8 mouse cellular contexts compared by ENCODE assay signal in genomic region chr16:17277342-17278211, GRCm38 (mm10). TPM values are rescaled to one million over a fixed set of nuclear protein-coding genes. Genes with fewer than 3 reads are reported as not detected.
DNase-seq lines count a peak whose midpoint lies in the region; ATAC-seq and TF ChIP-seq lines count a peak whose summit lies in the region.

No protein-coding gene starts in this region.

- no peak overlapping the region for H3K27ac ChIP-seq in embryonic facial prominence, embryonic 14.5 days (replicated peaks; ENCODE audit: low read depth, low read length)
- H3K27ac ChIP-seq in hindbrain, embryonic 15.5 days (replicated peaks): 0 out of 2 replicates have a peak overlapping the region, but pooled peaks have one; percentile 16

- no peaks in the 10 kb centered on the region for H3K9me3 ChIP-seq in E14TG2a.4 (ENCODE audit: low read length)
- H3K9me3 ChIP-seq in embryonic facial prominence, embryonic 14.5 days (ENCODE audit: control insufficient read depth, low read length): no peaks in the 10 kb centered on the region
- H3K9me3 ChIP-seq in hindbrain, embryonic 15.5 days: no peaks in the 10 kb centered on the region
- H3K9me3 ChIP-seq in megakaryocyte, embryonic 14.5 days: no peaks in the 10 kb centered on the region

- peak overlapping the region; percentile 94 for H3K4me2 ChIP-seq in embryonic facial prominence, embryonic 14.5 days (ENCODE audit: low read depth, low read length)
- H3K4me2 ChIP-seq in hindbrain, embryonic 15.5 days: peak overlapping the region; percentile 95

- H3K4me3 ChIP-seq in E14TG2a.4 (replicated peaks; ENCODE audit: low read length): peak overlapping the region; percentile 88
- H3K4me3 ChIP-seq in embryonic facial prominence, embryonic 14.5 days (ENCODE audit: low read depth, low read length): peak overlapping the region; percentile 58
- peak overlapping the region; percentile 63 for H3K4me3 ChIP-seq in hindbrain, embryonic 15.5 days
- peak overlapping the region; percentile 96 for H3K4me3 ChIP-seq in megakaryocyte, embryonic 14.5 days (replicated peaks)

- H3K4me1 ChIP-seq in E14TG2a.4 (replicated peaks; ENCODE audit: low read depth, low read length): peaks cover 50% of the 10 kb centered on the region
- peaks cover 17% of the 10 kb centered on the region for H3K4me1 ChIP-seq in embryonic facial prominence, embryonic 14.5 days (ENCODE audit: control insufficient read depth, insufficient read depth, low read length)
- H3K4me1 ChIP-seq in hindbrain, embryonic 15.5 days (replicated peaks): peaks cover 22% of the 10 kb centered on the region
- H3K4me1 ChIP-seq in megakaryocyte, embryonic 14.5 days: peaks cover 18% of the 10 kb centered on the region

- TF ChIP-seq CTCF in E14TG2a.4 (conservative IDR thresholded peaks at IDR 0.05; ENCODE audit: low read length): no peak

- WGBS in embryonic facial prominence, embryonic 14.5 days: 4% methylated on average over 27 of the region's 61 CpGs
- 3% methylated on average over 60 of the region's 61 CpGs for WGBS in hindbrain, embryonic 15.5 days

- no peak for ATAC-seq in embryonic facial prominence, embryonic 14.5 days (ENCODE audit: low read depth)
- ATAC-seq in hindbrain, embryonic 15.5 days (ENCODE audit: low FRiP score, low read depth): peak; percentile 39

- peak; percentile 47 for DNase-seq in adrenal gland, postnatal 25 days
- peak; percentile 67 for DNase-seq in embryonic facial prominence, embryonic 14.5 days (ENCODE audit: low spot score)
- DNase-seq in left cerebral cortex, adult 8-10 months (ENCODE audit: low spot score in 2 of 2): peak; percentile 56 to 75
- peak; percentile 20 to 21 for DNase-seq in spleen, postnatal 36 days (ENCODE audit: low spot score in 2 of 2)
- no peak for DNase-seq in adipocyte (ENCODE audit: low spot score)

- H3K27me3 ChIP-seq in E14TG2a.4 (ENCODE audit: insufficient read depth, low read length): peaks cover 20% of the 10 kb centered on the region
- H3K27me3 ChIP-seq in embryonic facial prominence, embryonic 14.5 days (replicated peaks; ENCODE audit: control insufficient read depth, insufficient read depth, low read length): peaks cover 22% of the 10 kb centered on the region
- H3K27me3 ChIP-seq in hindbrain, embryonic 15.5 days: peaks cover 13% of the 10 kb centered on the region
- H3K27me3 ChIP-seq in megakaryocyte, embryonic 14.5 days (replicated peaks): peaks cover 12% of the 10 kb centered on the region

- peaks cover 42% of the 10 kb centered on the region for H3K36me3 ChIP-seq in E14TG2a.4 (ENCODE audit: insufficient read depth, low read length)
- peaks cover 31% of the 10 kb centered on the region for H3K36me3 ChIP-seq in embryonic facial prominence, embryonic 14.5 days (ENCODE audit: control insufficient read depth, insufficient read depth, low read length)
- H3K36me3 ChIP-seq in hindbrain, embryonic 15.5 days: peaks cover 23% of the 10 kb centered on the region
- peaks cover 53% of the 10 kb centered on the region for H3K36me3 ChIP-seq in megakaryocyte, embryonic 14.5 days (replicated peaks; ENCODE audit: low read length)

- peak overlapping the region; percentile 45 for H3K9ac ChIP-seq in embryonic facial prominence, embryonic 14.5 days (ENCODE audit: low read depth, low read length)
- H3K9ac ChIP-seq in hindbrain, embryonic 15.5 days: peak overlapping the region; percentile 64

RNA-seq across cellular contexts. Expression of gene Tmem191c, which starts 1.7 kb away (rescaled TPM):
- 13.8 and 19.9 TPM in 2 replicates for total RNA-seq in adrenal gland, postnatal 25 days (2021)
- 6.2 and 10.0 TPM in 2 replicates for polyA plus RNA-seq in embryonic facial prominence, embryonic 14.5 days (2014; fragmentation: Nextera tagmentation; extraction: Ambion mirVana)
- polyA plus RNA-seq in hindbrain, embryonic 15.5 days (2015; fragmentation: Nextera tagmentation; extraction: Ambion mirVana): 75.2 and 81.9 TPM in 2 replicates
- 100 to 1,000 TPM in 2 of 4 experiments, 10 to 100 TPM in 2; 86.7 to 118 (median 106) TPM for total RNA-seq in left cerebral cortex, adult 8-10 months (2022)
- 11.8 and 13.2 TPM in 2 replicates for polyA plus RNA-seq in megakaryocyte, embryonic 14.5 days (2012; ENCODE audit: insufficient read depth, low replicate concordance)

RNA-seq across cellular contexts. Expression of gene Hic2, which starts 44.2 kb away (rescaled TPM):
- total RNA-seq in adrenal gland, postnatal 25 days (2021): 2.3 and 2.6 TPM in 2 replicates
- 3.0 and 3.5 TPM in 2 replicates for polyA plus RNA-seq in embryonic facial prominence, embryonic 14.5 days (2014; fragmentation: Nextera tagmentation; extraction: Ambion mirVana)
- polyA plus RNA-seq in hindbrain, embryonic 15.5 days (2015; fragmentation: Nextera tagmentation; extraction: Ambion mirVana): 7.3 and 7.5 TPM in 2 replicates
- total RNA-seq in left cerebral cortex, adult 8-10 months (2022): 1 to 10 TPM; 4.7 to 6.8 (median 6.2) TPM
- 1.8 and 3.3 TPM in 2 replicates for polyA plus RNA-seq in megakaryocyte, embryonic 14.5 days (2012; ENCODE audit: insufficient read depth, low replicate concordance)

RNA-seq across cellular contexts. Expression of gene Serpind1, which starts 53.6 kb away (rescaled TPM):
- 0.24 and 4.8 TPM in 2 replicates for total RNA-seq in adrenal gland, postnatal 25 days (2021)
- 1.4 and 2.2 TPM in 2 replicates for polyA plus RNA-seq in embryonic facial prominence, embryonic 14.5 days (2014; fragmentation: Nextera tagmentation; extraction: Ambion mirVana)
- polyA plus RNA-seq in hindbrain, embryonic 15.5 days (2015; fragmentation: Nextera tagmentation; extraction: Ambion mirVana): 3.6 and 4.4 TPM in 2 replicates
- total RNA-seq in left cerebral cortex, adult 8-10 months (2022): 1 to 10 TPM; 2.2 to 4.0 (median 2.7) TPM
- polyA plus RNA-seq in megakaryocyte, embryonic 14.5 days (2012; ENCODE audit: insufficient read depth, low replicate concordance): not detected in 2 replicates
